Mouse (Mus musculus) CH12.LX (cell line): Measurements from ENCODE around the gene Klhl29. TPM values are rescaled to one million over a fixed set of nuclear protein-coding genes. Genes with fewer than 3 reads are reported as not detected.
A peak's percentile ranks its signal among the peaks of the same experiment; 100 is the strongest.

Experiments
- DNase-seq: peaks from one replicate; pipeline ENCODE4 v3.0.0-alpha.2; 2013; ENCODE audit errors: extremely low read depth
- H3K27ac ChIP-seq: 2 replicates; pipeline ENCODE4 v1.5.1; 2012; ENCODE audit warnings: low read depth, mild to moderate bottlenecking, control low read depth, moderate library complexity; ENCODE audit not compliant: insufficient read depth
- H3K27me3 ChIP-seq: replicated peaks from 2 replicates; pipeline ENCODE3; 2012; ENCODE audit warnings: inconsistent platforms
- H3K36me3 ChIP-seq, 2 experiments: replicated peaks in 1 of 2; 2 replicates each; pipeline versions ENCODE3 to v1.6.1; 2012; ENCODE audit warnings: inconsistent platforms in 1 of 2, low read length in 1 of 2, mild to moderate bottlenecking in 1 of 2, mixed read lengths in 1 of 2, moderate library complexity in 1 of 2; ENCODE audit not compliant: control insufficient read depth in 1 of 2, insufficient read depth in 1 of 2
- H3K4me1 ChIP-seq, 2 experiments: 2 replicates each; pipeline ENCODE4 v1.6.1; 2012; ENCODE audit warnings: inconsistent platforms in 1 of 2, moderate library complexity in 1 of 2; ENCODE audit not compliant: insufficient read depth in 2 of 2, control insufficient read depth in 1 of 2
- H3K4me2 ChIP-seq: 2 replicates; pipeline ENCODE4 v1.6.1; 2012; ENCODE audit warnings: low read depth, mild to moderate bottlenecking, control low read depth; ENCODE audit not compliant: poor library complexity, insufficient read depth, severe bottlenecking
- H3K4me3 ChIP-seq, 3 experiments: fragments of 150-350 bp in 1 of 3; sonication (generic) in 1 of 3; replicated peaks in 1 of 3; 2 replicates each; pipeline versions ENCODE3 to v1.5.1; 2011 to 2012; ENCODE audit warnings: low read depth in 2 of 3, low read length in 2 of 3, mild to moderate bottlenecking in 2 of 3, moderate library complexity in 2 of 3, control low read depth in 1 of 3, improper control_type of control experiment in 1 of 3, inconsistent platforms in 1 of 3, mixed read lengths in 1 of 3; ENCODE audit not compliant: poor library complexity in 1 of 3
- H3K79me2 ChIP-seq: replicated peaks from 2 replicates; pipeline ENCODE4 v1.6.1; 2012; ENCODE audit warnings: mild to moderate bottlenecking, moderate library complexity; ENCODE audit not compliant: control insufficient read depth, poor library complexity, insufficient read depth, severe bottlenecking; ENCODE audit errors: extremely low read depth
- H3K9ac ChIP-seq: 2 replicates; pipeline ENCODE4 v1.6.1; 2012; ENCODE audit warnings: low read depth, mild to moderate bottlenecking, control low read depth, moderate library complexity; ENCODE audit not compliant: insufficient read depth
- H3K9me3 ChIP-seq: replicated peaks from 2 replicates; pipeline ENCODE3; 2012; ENCODE audit warnings: low read length, inconsistent platforms, mixed read lengths
- CHD1 ChIP-seq: IDR thresholded peaks from 2 replicates; pipeline ENCODE4 v1.6.1; 2012; ENCODE audit warnings: low read depth, low read length, improper control_type of control experiment, inconsistent platforms
- CHD2 ChIP-seq: IDR thresholded peaks from 2 replicates; pipeline ENCODE4 v1.6.1; 2011; ENCODE audit warnings: low read length, improper control_type of control experiment
- E2F4 ChIP-seq: IDR thresholded peaks from 2 replicates; pipeline ENCODE4 v1.6.1; 2011; ENCODE audit warnings: low read depth, low read length, improper control_type of control experiment; ENCODE audit not compliant: insufficient replicate concordance
- ELF1 ChIP-seq: IDR thresholded peaks from 2 replicates; pipeline ENCODE4 v1.6.1; 2014; ENCODE audit warnings: low read depth, mild to moderate bottlenecking, inconsistent platforms, low read length, improper control_type of control experiment
- ETS1 ChIP-seq: conservative IDR thresholded peaks from 2 replicates; pipeline ENCODE4 v1.6.1; 2012; ENCODE audit warnings: low read depth, mild to moderate bottlenecking, inconsistent platforms, low read length, improper control_type of control experiment, moderate library complexity
- IRF4 ChIP-seq: IDR thresholded peaks from 2 replicates; pipeline ENCODE4 v1.6.1; 2014; ENCODE audit warnings: low read depth, mild to moderate bottlenecking, inconsistent platforms, low read length, improper control_type of control experiment
- KAT2A ChIP-seq: IDR thresholded peaks from 2 replicates; pipeline ENCODE4 v1.6.1; 2012; ENCODE audit warnings: low read length, improper control_type of control experiment, inconsistent platforms; ENCODE audit not compliant: insufficient replicate concordance
- MAFK ChIP-seq: IDR thresholded peaks from 2 replicates; pipeline ENCODE4 v1.6.1; 2011; ENCODE audit warnings: low read length, improper control_type of control experiment; ENCODE audit not compliant: insufficient replicate concordance
- PAX5 ChIP-seq: IDR thresholded peaks from 2 replicates; pipeline ENCODE4 v1.6.1; 2012; ENCODE audit warnings: low read length, inconsistent platforms, mixed read lengths
- RAD21 ChIP-seq: IDR thresholded peaks from 2 replicates; pipeline ENCODE4 v1.6.1; 2011; ENCODE audit warnings: low read depth, mild to moderate bottlenecking, low read length, improper control_type of control experiment, moderate library complexity
- RCOR1 ChIP-seq: conservative IDR thresholded peaks from 2 replicates; pipeline ENCODE4 v1.6.1; 2012; ENCODE audit warnings: low read depth, mild to moderate bottlenecking, inconsistent platforms, low read length, improper control_type of control experiment
- SIN3A ChIP-seq: IDR thresholded peaks from 2 replicates; pipeline ENCODE4 v1.6.1; 2012; ENCODE audit warnings: low read length, improper control_type of control experiment, inconsistent platforms
- SMC3 ChIP-seq: IDR thresholded peaks from 2 replicates; pipeline ENCODE4 v1.6.1; 2011; ENCODE audit warnings: low read depth, low read length, improper control_type of control experiment
- TCF12 ChIP-seq: IDR thresholded peaks from 2 replicates; pipeline ENCODE4 v1.6.1; 2014; ENCODE audit warnings: low read depth, mild to moderate bottlenecking, inconsistent platforms, low read length, improper control_type of control experiment
- USF2 ChIP-seq: conservative IDR thresholded peaks from 2 replicates; pipeline ENCODE4 v1.6.1; 2011; ENCODE audit warnings: low read depth, low read length, improper control_type of control experiment
- ZC3H11A ChIP-seq: IDR thresholded peaks from 2 replicates; pipeline ENCODE4 v1.6.1; 2012; ENCODE audit warnings: low read depth, mild to moderate bottlenecking, inconsistent platforms, low read length, improper control_type of control experiment
- ZNF384 ChIP-seq: IDR thresholded peaks from 2 replicates; pipeline ENCODE4 v1.6.1; 2012; ENCODE audit warnings: low read depth, low read length, improper control_type of control experiment, inconsistent platforms
- dilution Hi-C: fragments of 300-500 bp; cut with MboI; formaldehyde crosslinking; loops from 2 replicates; pipeline ENCODE4 v1.14.3; 2020; ENCODE audit warnings: low sequenced_read_pairs; ENCODE audit not compliant: extremely low pct_unique_long_range_greater_than_20kb, extremely low pct_ligation_motif_present
- in situ Hi-C: fragments of 300-500 bp; cut with MboI; formaldehyde crosslinking; loops from 3 replicates; pipeline ENCODE4 v1.14.3; 2019; ENCODE audit warnings: low sequenced_read_pairs, low pct_ligation_motif_present, low pct_unique_long_range_greater_than_20kb, mixed read lengths
- polyA plus RNA-seq: library from polyadenylated mRNA; unstranded; fragments of >175 nt; gene quantifications from 2 replicates; pipeline ENCODE4 v1.2.1, GENCODE M21; 2012; ENCODE audit warnings: low read depth; ENCODE audit not compliant: insufficient read length
- total RNA-seq, 2 experiments: library from RNA; depleted of rRNA; stranded (reverse); fragments of 300-350 nt in 1 of 2; fragments of >200 nt in 1 of 2; gene quantifications; 2 replicates each; pipeline ENCODE4 v1.2.3; 2012 to 2014

Klhl29 gene
- total and polyA plus RNA-seq, 3 experiments: 0.04 TPM; not detected in 2

- no peaks in the 10 kb centered on the region for H3K4me1 ChIP-seq
- H3K9me3 ChIP-seq: peaks cover 9% of the 10 kb centered on the region
- H3K27ac ChIP-seq: no peak overlapping the region
- no peak for TF ChIP-seq CHD1
- TF ChIP-seq SIN3A: no peak
- peak; percentile 22; the same call in 1 of the 2 replicates for TF ChIP-seq ZNF384
- TF ChIP-seq MAFK: no peak
- TF ChIP-seq E2F4: no peak
- no peak for TF ChIP-seq PAX5
- TF ChIP-seq ETS1: no peak
- TF ChIP-seq ELF1: no peak
- dilution Hi-C loops: no loop called here
- H3K36me3 ChIP-seq: peaks cover 0 to 7% of the 10 kb centered on the region in 2 experiments
- no peak overlapping the region for H3K4me2 ChIP-seq
- no peak for DNase-seq
- no peak overlapping the region for H3K9ac ChIP-seq
- H3K79me2 ChIP-seq: no peaks in the 10 kb centered on the region
- no peaks in the 10 kb centered on the region for H3K27me3 ChIP-seq
- H3K4me3 ChIP-seq: no peak overlapping the region
- in situ Hi-C loops: no loop called here
Measured at GRCm38 (mm10) chr12:5048104-5048503, 327.4 kb downstream of the Klhl29 start.

- Histone ChIP-seq H3K9me3 (no peaks in the 10 kb centered on the region), H3K79me2 (no peaks in the 10 kb centered on the region), H3K9ac (no peak overlapping the region), H3K27me3 (no peaks in the 10 kb centered on the region), H3K36me3 (peaks cover 0 to 23% of the 10 kb centered on the region in 2 experiments), H3K4me3 (no peak overlapping the region), H3K4me1 (no peaks in the 10 kb centered on the region), H3K27ac (no peak overlapping the region), H3K4me2 (no peak overlapping the region)
- dilution Hi-C loops: no loop called here
- in situ Hi-C loops: no loop called here
- DNase-seq: no peak
- TF ChIP-seq RCOR1 (no peak), RAD21 (no peak), TCF12 (no peak), ZNF384 (no peak), USF2 (no peak), SMC3 (no peak), SIN3A (no peak), CHD2 (no peak), IRF4 (no peak), KAT2A (no peak), ZC3H11A (no peak)
Measured at GRCm38 (mm10) chr12:5044141-5044540, 331.3 kb downstream of the Klhl29 start.
